Mouse (Mus musculus) hindbrain, embryonic 12.5 days (tissue): Measurements from ENCODE around the gene Sorl1. TPM values are rescaled to one million over a fixed set of nuclear protein-coding genes. Genes with fewer than 3 reads are reported as not detected.

Source experiments
- ATAC-seq: fragments of 200-750 bp; cut with Nextera tagmentation; 2 replicates; pipeline ENCODE4 v1.8.0; 2017; ENCODE audit warnings: moderate TSS enrichment; ENCODE audit not compliant: low FRiP score
- H3K27ac ChIP-seq: fragments of 300-500 bp; sonication (generic); 2 replicates; pipeline ENCODE4 v1.5.1; 2016; ENCODE audit warnings: mild to moderate bottlenecking
- H3K27me3 ChIP-seq: fragments of 300-500 bp; sonication (generic); 2 replicates; pipeline ENCODE4 v1.6.1; 2016; ENCODE audit warnings: mild to moderate bottlenecking
- H3K36me3 ChIP-seq: fragments of 300-500 bp; sonication (generic); 2 replicates; pipeline ENCODE4 v1.6.1; 2016; ENCODE audit warnings: mild to moderate bottlenecking
- H3K4me1 ChIP-seq: fragments of 300-500 bp; sonication (generic); 2 replicates; pipeline ENCODE4 v1.6.1; 2016
- H3K4me2 ChIP-seq: fragments of 300-500 bp; sonication (generic); replicated peaks from 2 replicates; pipeline ENCODE4 v1.6.1; 2016; ENCODE audit warnings: mild to moderate bottlenecking
- H3K4me3 ChIP-seq: fragments of 300-500 bp; sonication (generic); 2 replicates; pipeline ENCODE4 v1.5.1; 2016; ENCODE audit warnings: mild to moderate bottlenecking
- H3K9ac ChIP-seq: fragments of 300-500 bp; sonication (generic); 2 replicates; pipeline ENCODE4 v1.6.1; 2016; ENCODE audit warnings: mild to moderate bottlenecking, moderate library complexity
- H3K9me3 ChIP-seq: fragments of 300-500 bp; sonication (generic); replicated peaks from 2 replicates; pipeline ENCODE4 v1.6.1; 2016; ENCODE audit warnings: mild to moderate bottlenecking
- WGBS: fragments of 180-500 bp; shearing (Covaris S2); methylation state at CpG from one replicate; pipeline ENCODE4 v1.1.7; 2016; 5-methylcytosine and 5-hydroxymethylcytosine counted together
- polyA plus RNA-seq: library from polyadenylated mRNA; unstranded; fragments of >200 nt; fragmentation: Nextera tagmentation; extraction: Ambion mirVana; gene quantifications from 2 replicates; pipeline ENCODE4 v1.2.1, GENCODE M21; 2016

Gene Sorl1
- polyA plus RNA-seq, 1 experiment from 2014 or later = 14.5 TPM

DNA sequence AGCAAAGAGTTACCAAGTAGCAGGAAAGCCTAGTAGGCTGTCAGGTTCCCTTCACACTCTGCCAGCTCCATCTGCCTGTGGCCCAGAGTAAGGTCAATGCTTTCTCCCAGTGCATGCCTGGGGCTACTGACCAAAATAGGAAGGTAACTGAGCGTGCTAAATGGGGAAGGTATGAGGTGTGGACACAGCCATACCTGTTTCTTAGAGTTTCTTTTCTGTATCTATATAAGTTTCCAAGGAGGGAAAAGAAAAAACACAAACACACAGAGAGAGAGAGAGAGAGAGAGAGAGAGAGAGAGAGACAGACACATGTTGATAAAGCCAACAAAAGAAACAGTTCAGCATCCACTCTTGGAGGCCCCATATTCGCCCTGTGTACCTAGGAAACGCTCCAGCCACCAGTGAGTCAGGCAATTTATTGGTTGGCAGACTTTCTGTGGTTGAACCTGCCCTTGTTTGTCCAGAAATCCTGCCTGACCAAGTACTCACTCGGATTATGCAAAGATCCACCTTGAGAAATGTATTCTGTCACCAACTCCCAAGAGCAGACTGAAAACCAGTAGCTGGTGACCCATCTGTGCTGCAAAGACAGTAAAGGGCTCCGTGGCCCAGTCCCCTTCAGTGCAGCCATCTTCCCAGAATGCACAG lies 25.5 kb downstream of the Sorl1 start:
- 85% methylated on average over 5 of the region's 5 CpGs for WGBS
- no peaks in the 10 kb centered on the region for H3K4me1 ChIP-seq
- H3K4me2 ChIP-seq = no peak overlapping the region
- H3K36me3 ChIP-seq = peaks cover 13% of the 10 kb centered on the region; the same call in 1 of the 2 replicates
- no peak overlapping the region for H3K4me3 ChIP-seq
- no peaks in the 10 kb centered on the region for H3K27me3 ChIP-seq
- no peaks in the 10 kb centered on the region for H3K9me3 ChIP-seq
- no peak overlapping the region for H3K9ac ChIP-seq
- no peak for ATAC-seq
- H3K27ac ChIP-seq = no peak overlapping the region

DNA sequence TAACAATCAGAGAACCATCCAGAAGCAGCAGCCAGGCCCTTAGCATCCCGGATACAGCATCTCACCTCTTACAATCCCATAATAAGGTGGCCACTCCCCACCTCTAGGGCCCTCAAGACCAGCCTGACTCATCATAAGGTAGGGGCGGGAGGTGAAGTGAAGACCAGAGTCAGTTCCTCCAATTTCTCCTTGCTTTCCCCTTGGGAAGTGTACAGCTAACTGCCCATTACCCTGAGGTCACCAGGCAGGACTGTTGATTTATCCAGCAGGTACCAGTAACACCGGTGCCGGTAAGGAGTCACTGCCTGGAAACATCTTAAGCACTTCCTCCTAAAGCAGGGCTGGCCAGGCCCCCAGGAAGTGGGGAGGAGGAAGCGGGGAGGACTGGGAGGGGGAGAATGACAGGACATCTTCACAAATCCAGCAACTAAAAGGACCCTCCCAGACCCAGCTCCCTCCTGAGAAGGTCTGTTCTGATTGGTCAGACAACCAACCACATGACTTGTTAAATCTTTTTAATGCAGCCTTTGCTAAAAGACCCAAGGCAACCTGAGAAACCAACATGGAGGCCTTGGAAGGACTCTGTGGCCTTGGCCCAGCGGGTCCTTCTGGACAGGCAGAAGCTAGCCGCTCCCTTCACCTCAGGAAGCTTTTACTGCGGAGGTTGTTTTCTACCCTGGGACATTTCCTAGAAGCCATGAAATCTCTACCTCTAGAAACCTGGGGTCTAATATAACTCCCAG lies 26.2 kb downstream of the Sorl1 start:
- Histone ChIP-seq H3K4me2 (no peak overlapping the region), H3K36me3 (peaks cover 13% of the 10 kb centered on the region; the same call in 1 of the 2 replicates), H3K27ac (no peak overlapping the region), H3K9me3 (no peaks in the 10 kb centered on the region), H3K9ac (no peak overlapping the region), H3K27me3 (no peaks in the 10 kb centered on the region), H3K4me3 (no peak overlapping the region), H3K4me1 (no peaks in the 10 kb centered on the region)
- WGBS = 94% methylated on average over 8 of the region's 8 CpGs
- ATAC-seq = no peak

DNA sequence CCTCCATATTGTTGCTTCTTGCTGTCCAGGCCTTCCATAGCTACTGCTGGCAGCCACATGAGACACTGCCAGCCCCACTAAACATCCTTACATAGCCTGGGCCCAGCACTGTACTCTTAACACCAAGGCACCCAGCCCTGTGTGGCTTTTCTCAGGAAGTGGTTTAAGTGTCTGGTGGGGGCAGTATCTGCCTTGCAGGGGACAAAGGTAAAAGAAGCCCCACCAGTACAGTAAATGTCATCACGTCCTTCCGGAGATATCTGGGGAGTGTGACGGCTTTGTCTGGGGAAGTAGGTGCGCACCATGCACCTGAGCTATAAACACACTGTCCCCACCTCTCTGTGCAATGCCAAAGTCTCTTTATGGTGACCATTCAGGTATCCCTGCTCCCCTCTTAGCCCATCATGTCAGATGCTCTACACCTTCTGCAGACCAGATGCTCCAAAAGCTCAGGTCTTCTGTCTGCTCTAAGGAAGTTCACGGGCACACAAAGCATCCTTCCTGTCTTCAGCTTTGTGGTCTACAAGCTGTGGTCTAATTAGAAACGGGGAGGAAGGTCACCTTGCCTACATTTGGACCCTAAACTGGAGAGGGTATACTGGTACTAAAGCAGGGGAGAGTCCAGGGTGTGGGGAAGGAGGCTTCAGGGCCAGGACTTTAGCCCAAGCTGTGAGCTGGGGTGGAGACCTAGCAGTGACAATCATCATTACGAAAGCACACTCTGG lies 26.9 kb downstream of the Sorl1 start:
- no peak for ATAC-seq
- Histone ChIP-seq H3K4me3 (no peak overlapping the region), H3K27ac (no peak overlapping the region), H3K4me1 (no peaks in the 10 kb centered on the region), H3K9me3 (no peaks in the 10 kb centered on the region), H3K27me3 (no peaks in the 10 kb centered on the region), H3K4me2 (no peak overlapping the region), H3K36me3 (peaks cover 13% of the 10 kb centered on the region; the same call in 1 of the 2 replicates), H3K9ac (no peak overlapping the region)
- 90% methylated on average over 7 of the region's 7 CpGs for WGBS

DNA sequence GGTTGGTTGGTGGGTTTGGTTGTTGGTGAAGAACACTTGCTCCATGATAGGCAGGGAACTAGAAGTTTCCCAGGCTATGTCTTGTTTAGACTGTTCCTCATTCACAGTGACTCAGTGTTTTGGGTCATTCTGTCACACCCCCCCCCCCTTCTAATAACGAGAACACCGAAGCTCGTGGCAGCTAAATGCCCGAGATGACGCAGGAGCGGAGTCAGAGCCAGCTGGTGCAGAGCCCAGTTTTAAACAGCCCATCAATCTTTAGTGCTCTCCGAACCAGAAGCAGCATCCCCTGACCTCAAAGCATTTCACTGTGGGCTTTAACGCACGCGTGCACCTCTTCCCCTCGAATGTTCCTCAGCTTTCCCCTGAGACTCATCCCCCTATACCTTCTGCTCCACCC lies 29.3 kb downstream of the Sorl1 start:
- 76% methylated on average over 11 of the region's 11 CpGs for WGBS
- Histone ChIP-seq H3K4me2 (no peak overlapping the region), H3K4me3 (no peak overlapping the region), H3K9me3 (no peaks in the 10 kb centered on the region), H3K27me3 (no peaks in the 10 kb centered on the region), H3K4me1 (no peaks in the 10 kb centered on the region), H3K36me3 (peaks cover 13% of the 10 kb centered on the region; the same call in 1 of the 2 replicates), H3K9ac (no peak overlapping the region), H3K27ac (no peak overlapping the region)
- no peak for ATAC-seq

DNA sequence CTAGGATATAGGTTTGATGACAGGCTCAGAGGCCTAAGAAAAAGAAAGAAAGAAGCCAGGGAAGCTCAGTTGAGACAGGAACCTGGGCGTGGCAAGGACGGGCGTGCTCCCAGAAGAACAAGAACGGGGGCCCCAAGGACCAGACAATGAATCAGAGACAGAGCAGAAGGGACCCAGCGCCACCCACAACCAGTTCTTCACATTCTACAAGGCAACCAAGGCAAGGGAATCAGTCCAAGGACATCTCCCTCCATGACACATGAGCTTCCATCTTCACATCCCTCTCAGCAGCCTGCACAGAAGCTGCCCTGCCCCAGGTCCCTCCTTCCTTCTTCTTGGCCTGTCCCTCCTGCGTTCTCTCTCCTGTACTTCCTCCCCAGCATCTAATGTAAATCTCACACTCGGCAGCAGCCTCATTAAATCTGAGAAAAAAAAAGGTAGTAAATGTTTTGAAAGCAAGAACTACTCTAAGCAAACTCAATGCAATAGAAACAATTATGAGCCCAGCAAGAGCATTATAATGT lies 30.0 kb downstream of the Sorl1 start:
- no peaks in the 10 kb centered on the region for H3K27me3 ChIP-seq
- H3K4me1 ChIP-seq = no peaks in the 10 kb centered on the region
- peaks cover 13% of the 10 kb centered on the region; the same call in 1 of the 2 replicates for H3K36me3 ChIP-seq
- H3K27ac ChIP-seq = no peak overlapping the region
- WGBS = 84% methylated on average over 7 of the region's 7 CpGs
- no peak overlapping the region for H3K4me3 ChIP-seq
- H3K4me2 ChIP-seq = no peak overlapping the region
- no peaks in the 10 kb centered on the region for H3K9me3 ChIP-seq
- no peak overlapping the region for H3K9ac ChIP-seq
- ATAC-seq = no peak

DNA sequence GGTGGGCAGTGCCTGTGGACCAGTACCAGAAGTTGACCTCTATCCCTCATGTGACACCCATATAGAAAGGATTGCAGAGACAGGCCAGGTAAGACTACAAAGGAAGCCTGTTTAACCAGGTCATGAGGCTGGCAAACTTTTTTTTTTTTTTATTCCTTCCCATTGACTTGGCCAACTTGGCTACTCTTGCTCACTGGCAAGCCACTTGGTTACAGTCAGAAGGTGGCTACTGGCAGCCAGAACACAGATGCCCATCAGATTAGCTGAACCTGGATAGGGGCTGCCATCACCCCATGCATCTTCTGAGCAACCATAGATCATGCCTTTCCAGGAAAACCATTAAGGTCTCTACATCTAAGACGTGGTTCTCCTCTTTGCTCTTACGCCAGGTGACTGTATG lies 31.3 kb downstream of the Sorl1 start:
- Histone ChIP-seq H3K36me3 (peaks cover 2% of the 10 kb centered on the region; the same call in 1 of the 2 replicates), H3K4me3 (no peak overlapping the region), H3K27ac (no peak overlapping the region), H3K9me3 (no peaks in the 10 kb centered on the region), H3K9ac (no peak overlapping the region), H3K27me3 (no peaks in the 10 kb centered on the region), H3K4me1 (no peaks in the 10 kb centered on the region), H3K4me2 (no peak overlapping the region)
- no peak for ATAC-seq
- WGBS = 90% methylated on average over 2 of the region's 2 CpGs

DNA sequence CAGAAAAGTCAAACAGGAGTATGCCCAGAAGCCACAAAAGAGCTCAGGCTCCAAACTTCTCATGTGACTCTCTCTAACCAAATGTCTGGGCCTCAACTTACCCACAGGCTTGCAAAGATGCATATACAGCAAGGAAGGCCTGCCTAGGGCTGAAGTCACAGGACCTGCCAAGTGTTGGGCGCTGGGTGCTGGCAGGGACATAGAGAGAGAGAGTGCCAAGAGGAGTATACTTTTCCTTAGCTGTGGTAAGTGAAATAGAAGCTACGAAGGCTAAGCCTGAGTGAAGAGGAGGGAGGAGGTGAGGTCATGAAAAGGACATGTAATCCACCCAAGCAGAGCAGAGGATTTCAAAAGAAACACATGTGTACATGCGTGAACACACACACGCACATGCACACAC lies 32.5 kb downstream of the Sorl1 start:
- Histone ChIP-seq H3K4me2 (no peak overlapping the region), H3K36me3 (no peaks in the 10 kb centered on the region), H3K9me3 (no peaks in the 10 kb centered on the region), H3K9ac (no peak overlapping the region), H3K27me3 (no peaks in the 10 kb centered on the region), H3K27ac (no peak overlapping the region), H3K4me3 (no peak overlapping the region), H3K4me1 (no peaks in the 10 kb centered on the region)
- 95% methylated on average over 4 of the region's 4 CpGs for WGBS
- ATAC-seq = no peak

DNA sequence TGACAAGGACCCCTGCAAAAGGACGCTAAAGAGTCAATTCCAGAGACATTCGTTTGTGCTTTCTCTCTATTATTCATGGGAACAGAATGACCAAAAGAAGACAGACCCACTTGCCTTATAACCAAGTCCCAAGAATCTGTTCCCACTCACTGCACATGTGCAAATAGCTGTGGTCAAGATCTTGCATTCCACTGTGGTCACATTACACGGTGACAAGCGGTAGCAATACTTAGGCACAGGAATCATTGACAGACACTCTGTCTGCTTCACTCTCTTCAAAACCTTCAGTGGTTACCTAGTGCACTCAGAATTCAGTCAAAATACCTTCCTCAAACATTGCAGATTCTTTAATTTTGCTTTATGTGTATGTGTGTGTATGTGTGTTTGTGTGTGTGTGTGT lies 36.2 kb downstream of the Sorl1 start:
- Histone ChIP-seq H3K4me2 (no peak overlapping the region), H3K4me3 (no peak overlapping the region), H3K27ac (no peak overlapping the region), H3K9ac (no peak overlapping the region), H3K9me3 (no peaks in the 10 kb centered on the region), H3K36me3 (no peaks in the 10 kb centered on the region), H3K4me1 (no peaks in the 10 kb centered on the region), H3K27me3 (no peaks in the 10 kb centered on the region)
- no peak for ATAC-seq
- 85% methylated on average over 4 of the region's 4 CpGs for WGBS

DNA sequence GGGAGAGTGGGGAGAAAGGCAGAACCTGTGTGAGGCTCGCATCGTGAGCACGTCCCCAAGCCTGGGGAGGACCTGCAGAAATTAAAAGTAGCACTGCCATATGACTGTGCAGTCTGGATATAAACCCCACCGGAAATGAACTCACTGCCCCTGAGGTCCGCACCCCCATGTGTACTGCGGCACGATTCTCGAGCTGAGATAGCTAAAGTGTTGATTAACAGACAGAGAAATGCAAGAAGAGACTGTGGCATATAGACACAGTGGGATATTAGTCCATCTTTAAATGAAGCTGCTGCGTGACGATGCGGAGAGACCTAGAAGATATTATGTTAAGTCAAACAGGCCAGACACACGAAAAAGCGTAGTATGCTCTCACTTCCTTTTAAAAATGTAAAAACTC lies 38.1 kb downstream of the Sorl1 start:
- H3K27ac ChIP-seq = no peak overlapping the region
- 96% methylated on average over 13 of the region's 13 CpGs for WGBS

DNA sequence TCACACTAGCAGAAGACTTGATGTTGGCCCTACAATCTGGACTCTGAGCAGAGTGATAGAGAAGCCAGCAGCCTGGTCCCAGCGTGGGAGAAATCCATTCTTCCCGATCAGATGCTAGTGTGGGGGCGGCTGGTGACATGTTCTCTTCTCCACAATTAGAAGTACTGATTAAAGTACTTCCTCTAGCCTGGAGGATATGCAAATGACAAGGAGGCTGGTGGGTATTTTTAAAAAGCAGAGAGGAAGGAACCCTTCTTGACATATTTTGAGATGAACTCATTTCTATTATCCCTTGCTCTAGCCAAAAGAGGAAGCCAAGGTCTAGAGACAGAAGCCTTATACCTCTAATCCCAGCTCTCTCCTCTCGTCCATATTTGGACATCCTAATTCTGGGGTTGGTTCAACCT lies 40.4 kb downstream of the Sorl1 start:
- Histone ChIP-seq H3K4me2 (no peak overlapping the region), H3K27ac (no peak overlapping the region), H3K4me1 (no peaks in the 10 kb centered on the region), H3K4me3 (no peak overlapping the region), H3K27me3 (no peaks in the 10 kb centered on the region), H3K9me3 (no peaks in the 10 kb centered on the region), H3K36me3 (no peaks in the 10 kb centered on the region), H3K9ac (no peak overlapping the region)
- ATAC-seq = no peak
- 85% methylated on average over 4 of the region's 4 CpGs for WGBS

More for the DNA sequence above, 38.1 kb downstream of the Sorl1 start:
- Histone ChIP-seq H3K9me3 (no peaks in the 10 kb centered on the region), H3K4me2 (no peak overlapping the region), H3K36me3 (no peaks in the 10 kb centered on the region), H3K4me1 (no peaks in the 10 kb centered on the region), H3K4me3 (no peak overlapping the region), H3K27me3 (no peaks in the 10 kb centered on the region), H3K9ac (no peak overlapping the region)
- ATAC-seq = no peak

DNA sequence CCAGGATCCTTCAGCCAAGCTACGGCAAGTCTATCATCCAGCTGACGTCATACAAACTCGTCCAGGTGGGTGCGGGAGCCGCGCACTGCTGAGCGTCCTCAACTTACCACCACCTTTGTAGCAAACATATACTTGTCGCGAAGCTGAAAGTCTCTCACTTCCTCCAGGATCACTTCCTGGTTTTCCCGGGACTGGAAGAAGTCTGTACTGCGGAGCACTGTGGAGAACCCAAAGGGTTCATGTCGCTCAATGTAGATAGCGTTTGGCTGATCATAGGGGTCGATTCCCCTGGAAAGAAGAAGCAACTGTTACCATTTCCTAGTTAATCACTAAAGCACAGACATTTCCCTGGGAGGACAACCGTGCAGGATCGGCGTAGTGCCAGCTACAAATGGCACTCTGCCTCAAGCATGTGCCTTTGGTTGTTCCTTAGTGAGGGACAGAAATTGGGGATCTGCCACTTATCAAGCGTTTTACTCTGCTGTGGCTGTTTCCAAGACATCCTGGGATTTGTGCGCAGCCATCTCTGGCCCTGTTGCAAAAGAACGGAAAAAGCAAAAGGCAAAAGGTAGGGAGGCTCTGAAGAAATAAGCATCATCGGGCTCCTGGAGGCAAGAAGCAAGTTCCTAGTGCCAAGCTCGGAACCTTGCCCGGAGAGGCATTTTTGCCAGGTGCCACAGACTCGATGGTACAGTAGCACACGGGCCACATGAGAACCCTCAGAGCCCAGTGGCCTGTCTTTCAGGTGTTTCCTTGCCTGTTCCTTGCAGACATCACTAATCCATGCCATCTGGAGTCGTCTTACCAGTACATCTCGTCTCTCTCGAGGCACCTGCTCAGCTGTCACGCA lies 42.2 kb downstream of the Sorl1 start:
- Histone ChIP-seq H3K4me1 (no peaks in the 10 kb centered on the region), H3K36me3 (no peaks in the 10 kb centered on the region), H3K4me3 (no peak overlapping the region), H3K27me3 (no peaks in the 10 kb centered on the region), H3K4me2 (no peak overlapping the region), H3K27ac (no peak overlapping the region), H3K9me3 (no peaks in the 10 kb centered on the region), H3K9ac (no peak overlapping the region)
- 93% methylated on average over 29 of the region's 29 CpGs for WGBS
- no peak for ATAC-seq

DNA sequence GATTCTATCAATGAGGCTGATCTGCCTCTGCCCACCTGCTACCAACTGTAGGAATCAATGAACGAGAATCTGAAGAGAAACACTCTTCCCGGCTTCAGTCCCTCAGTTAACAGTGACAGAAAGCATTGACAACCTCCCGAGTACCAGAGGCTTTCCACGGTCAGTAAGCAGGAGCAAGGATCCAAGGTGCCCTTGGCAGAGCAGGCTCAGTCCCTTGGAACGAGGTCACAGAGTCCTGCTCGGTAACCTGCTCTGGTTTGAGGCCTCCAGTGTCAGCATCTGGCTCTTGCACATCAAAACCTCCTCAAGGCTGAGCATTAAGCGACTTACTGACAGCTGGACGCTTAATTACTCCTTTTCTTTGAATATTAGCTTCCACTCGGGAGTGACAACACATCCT lies 43.4 kb downstream of the Sorl1 start:
- Histone ChIP-seq H3K36me3 (no peaks in the 10 kb centered on the region), H3K4me3 (no peak overlapping the region), H3K9ac (no peak overlapping the region), H3K27me3 (no peaks in the 10 kb centered on the region), H3K9me3 (no peaks in the 10 kb centered on the region), H3K4me1 (no peaks in the 10 kb centered on the region), H3K4me2 (no peak overlapping the region), H3K27ac (no peak overlapping the region)
- 77% methylated on average over 9 of the region's 9 CpGs for WGBS
- ATAC-seq = no peak
